Mouse (Mus musculus): ENCODE data around the gene Letm1.
A peak's percentile ranks its signal among the peaks of the same experiment; 100 is the strongest.

Letm1 gene

GRCm38 (mm10) chr5:33705612-33706349 lies 76.8 kb downstream of the Letm1 start:
- no peak for DNase-seq

GRCm38 (mm10) chr5:33704945-33705611 lies 77.5 kb downstream of the Letm1 start:
- DNase-seq, result peak in 1 of 2 experiments; percentile 28

DNA sequence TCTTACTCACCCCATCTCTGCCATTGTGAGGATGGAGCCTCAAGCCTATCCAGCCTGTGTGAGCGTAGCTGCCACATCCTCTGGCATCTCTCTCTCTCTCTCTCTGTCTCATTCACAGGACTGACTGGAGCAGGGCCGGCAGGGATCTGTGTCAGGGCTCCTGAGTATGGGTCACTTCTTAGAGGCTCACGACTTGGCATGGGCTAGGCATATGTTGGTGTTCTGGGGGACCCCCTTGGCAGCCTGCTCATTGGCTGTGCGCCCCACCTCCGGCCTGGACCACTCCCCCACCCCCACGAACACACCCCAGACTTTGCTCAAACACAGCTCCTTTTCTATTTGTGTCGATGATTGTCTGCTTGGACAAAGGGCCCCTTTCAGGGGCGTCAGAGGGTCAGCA lies 78.6 kb downstream of the Letm1 start:
- DNase-seq, result no peak

DNA sequence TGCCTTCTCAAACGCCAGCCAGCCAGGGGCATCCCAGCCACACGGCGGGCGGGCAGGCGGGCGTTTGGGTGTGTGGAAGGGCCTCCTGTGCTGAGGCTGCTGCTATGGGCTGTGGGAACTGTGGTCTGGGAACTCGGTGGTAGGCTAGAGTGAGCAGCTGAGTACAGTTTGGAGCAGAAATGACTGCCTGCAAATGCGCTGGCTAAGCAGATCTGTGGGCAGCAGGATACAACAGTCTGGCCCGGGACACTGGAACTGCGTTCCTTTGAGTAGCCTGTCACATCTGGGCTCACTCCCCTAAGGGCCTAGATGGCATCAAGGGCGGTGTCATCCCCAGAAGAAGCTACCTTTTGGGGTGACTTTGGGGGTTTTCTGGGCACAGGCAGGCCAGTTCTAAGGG lies 80.8 kb downstream of the Letm1 start:
- no peak for DNase-seq

DNA sequence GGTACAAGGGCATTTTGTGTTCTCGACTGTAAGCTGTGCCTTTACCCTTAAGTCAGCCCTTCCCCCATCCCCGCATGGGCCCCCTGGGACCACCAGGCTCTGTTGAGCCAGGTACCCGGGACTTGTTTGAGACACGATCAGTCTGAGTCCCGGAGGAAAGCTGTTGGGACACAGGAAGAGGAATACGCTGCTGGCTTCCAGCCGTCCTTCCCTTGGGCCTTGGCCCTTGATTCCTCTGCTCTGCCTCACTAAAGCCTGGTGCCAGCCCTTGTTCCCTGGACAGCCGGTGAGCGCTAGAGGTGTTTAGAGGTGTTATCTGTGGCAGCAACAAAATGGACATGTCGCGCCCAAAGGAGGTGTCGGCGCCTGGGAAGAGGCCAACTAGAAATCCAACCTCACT lies 82.6 kb downstream of the Letm1 start:
- DNase-seq, result no peak

DNA sequence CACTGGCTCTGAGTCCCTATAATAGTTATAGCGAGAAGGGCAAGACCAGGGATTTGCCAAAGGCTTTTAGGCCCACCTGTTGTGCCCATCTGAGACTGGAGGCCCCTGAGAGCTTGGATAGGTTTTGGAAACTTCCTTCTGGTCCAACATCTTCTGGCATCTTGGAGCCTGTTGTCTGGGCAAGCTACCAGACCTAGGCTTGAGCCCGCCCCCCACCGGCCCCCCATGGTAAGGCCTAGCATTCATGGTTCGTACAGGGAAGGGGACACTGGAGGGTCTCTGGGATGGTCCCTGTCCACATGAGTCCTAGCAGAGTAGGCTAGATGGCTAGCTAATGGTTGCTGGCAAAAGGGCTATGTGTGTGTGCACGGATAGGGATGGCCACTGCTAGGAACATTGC lies 83.9 kb downstream of the Letm1 start:
- DNase-seq, result no peak

DNA sequence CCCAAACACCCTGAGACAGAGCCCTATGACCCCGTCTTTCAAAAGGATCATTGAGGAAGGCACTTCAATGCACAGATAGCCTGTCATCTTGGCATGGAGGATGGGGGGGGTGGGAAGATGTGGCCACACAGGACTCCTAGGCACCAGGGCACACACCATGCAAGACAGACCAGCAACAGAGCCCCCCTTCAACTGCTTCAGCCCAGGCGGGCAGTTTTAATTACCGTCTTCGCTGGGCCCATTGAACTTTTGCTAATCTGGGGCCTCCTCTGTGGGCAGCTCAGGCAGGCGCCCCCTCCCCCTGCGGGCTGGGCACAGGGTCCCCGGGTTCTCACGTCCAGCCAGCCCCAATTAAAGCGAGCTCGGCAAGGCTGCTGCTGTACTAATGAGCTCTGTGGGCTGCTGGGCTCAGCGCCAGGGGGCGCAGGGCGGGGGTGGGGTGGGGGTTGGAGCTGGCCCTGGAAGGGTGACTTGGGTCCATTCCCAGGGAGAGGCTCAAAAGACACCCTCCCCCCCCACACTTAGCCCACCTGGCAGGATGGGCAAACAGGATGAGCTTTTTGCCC lies 84.6 kb downstream of the Letm1 start:
- DNase-seq, result no peak

- no peak for DNase-seq
Observed at GRCm38 (mm10) chr5:33697534-33697933, 85.1 kb downstream of the Letm1 start.

DNA sequence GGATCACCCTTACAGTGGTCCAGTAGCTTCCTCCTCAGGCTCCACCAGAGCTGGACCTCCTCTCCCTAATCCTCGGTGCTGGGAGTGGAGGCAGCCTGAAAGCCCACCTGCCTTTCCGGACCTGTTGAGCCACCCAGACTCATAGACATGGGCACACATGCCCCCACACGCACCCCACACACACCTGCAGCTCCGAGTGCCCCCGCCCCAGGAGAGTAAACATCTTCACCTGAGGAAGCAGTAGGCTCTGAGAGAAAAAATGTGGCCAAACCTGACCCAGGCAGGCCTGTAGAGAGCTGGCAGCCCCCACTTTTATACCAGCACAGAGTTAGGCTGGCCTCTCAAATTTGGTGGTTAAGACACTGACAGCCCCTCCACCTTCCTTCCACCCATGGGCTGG lies 86.2 kb downstream of the Letm1 start:
- no peak for DNase-seq

DNA sequence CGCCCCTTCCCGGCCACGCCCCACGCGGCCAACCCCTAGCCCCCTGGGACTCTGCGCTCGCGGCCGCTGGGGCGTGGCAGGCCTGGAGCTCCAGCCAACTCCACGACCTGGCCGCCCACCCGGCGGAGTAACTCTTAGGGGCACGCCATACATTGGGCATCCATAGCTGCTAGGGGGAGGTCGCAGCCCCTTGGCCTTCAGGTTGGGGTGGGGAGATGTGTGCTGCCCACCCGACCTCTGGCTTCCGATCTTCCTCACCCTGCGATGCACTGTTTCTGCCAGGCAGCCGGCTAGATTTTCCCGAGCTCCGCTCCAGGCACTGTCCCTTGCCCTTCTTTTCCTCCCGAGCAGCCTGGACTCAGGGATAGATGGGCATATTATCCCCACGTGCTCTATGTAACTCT lies 86.9 kb downstream of the Letm1 start:
- DNase-seq, result peak in 1 of 2 experiments; percentile 5

GRCm38 (mm10) chr5:33694848-33695717 lies 87.5 kb downstream of the Letm1 start:
- no peak for DNase-seq

- no peak for DNase-seq
Observed at GRCm38 (mm10) chr5:33694461-33694847, 88.2 kb downstream of the Letm1 start.

- DNase-seq, result no peak
Observed at GRCm38 (mm10) chr5:33692393-33692792, 90.2 kb downstream of the Letm1 start.

GRCm38 (mm10) chr5:33689852-33690645 lies 92.6 kb downstream of the Letm1 start:
- no peak for DNase-seq
